Mouse (Mus musculus): Measurements from ENCODE around the gene Slc44a3. TPM values are rescaled to one million over a fixed set of nuclear protein-coding genes. Genes with fewer than 3 reads are reported as not detected.

Gene Slc44a3
- polyA plus RNA-seq, 1 experiment from 2014 or later: 15.2 TPM

DNA sequence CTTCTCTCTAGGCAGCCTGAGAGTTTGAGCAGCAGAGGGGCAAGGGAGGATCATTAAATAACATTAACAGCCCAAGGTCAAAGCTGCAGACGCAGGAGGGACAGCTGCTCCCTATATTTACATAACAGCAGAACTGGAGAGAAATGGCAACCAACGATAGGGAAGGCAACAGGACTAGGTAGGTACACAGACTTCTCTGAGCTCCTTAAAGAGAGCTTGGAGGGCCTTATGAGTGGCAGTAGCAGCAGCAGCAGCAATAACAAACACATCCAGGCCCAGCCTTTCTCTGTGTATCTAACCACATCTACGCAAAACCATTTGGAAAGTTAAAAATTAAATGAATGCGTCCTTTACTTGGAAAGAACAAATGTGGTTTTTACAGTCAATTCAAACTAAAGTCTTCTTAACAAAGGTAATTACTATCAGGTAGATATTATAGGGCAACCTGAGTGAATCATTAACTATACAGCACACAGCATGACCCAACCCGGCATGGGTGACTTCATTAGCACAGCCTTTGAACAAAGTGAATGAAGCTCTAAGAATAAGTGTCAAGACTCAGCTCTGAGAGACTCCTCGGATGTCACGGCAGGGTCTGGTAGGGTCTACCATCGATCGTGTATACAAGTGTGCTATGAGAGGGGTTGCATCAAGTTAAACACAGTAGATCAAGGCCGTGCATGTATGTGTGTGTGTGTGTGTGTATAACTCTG, 1.5 kb downstream of the Slc44a3 start:
- H3K27ac ChIP-seq (replicated peaks): peak overlapping the region; percentile 58

DNA sequence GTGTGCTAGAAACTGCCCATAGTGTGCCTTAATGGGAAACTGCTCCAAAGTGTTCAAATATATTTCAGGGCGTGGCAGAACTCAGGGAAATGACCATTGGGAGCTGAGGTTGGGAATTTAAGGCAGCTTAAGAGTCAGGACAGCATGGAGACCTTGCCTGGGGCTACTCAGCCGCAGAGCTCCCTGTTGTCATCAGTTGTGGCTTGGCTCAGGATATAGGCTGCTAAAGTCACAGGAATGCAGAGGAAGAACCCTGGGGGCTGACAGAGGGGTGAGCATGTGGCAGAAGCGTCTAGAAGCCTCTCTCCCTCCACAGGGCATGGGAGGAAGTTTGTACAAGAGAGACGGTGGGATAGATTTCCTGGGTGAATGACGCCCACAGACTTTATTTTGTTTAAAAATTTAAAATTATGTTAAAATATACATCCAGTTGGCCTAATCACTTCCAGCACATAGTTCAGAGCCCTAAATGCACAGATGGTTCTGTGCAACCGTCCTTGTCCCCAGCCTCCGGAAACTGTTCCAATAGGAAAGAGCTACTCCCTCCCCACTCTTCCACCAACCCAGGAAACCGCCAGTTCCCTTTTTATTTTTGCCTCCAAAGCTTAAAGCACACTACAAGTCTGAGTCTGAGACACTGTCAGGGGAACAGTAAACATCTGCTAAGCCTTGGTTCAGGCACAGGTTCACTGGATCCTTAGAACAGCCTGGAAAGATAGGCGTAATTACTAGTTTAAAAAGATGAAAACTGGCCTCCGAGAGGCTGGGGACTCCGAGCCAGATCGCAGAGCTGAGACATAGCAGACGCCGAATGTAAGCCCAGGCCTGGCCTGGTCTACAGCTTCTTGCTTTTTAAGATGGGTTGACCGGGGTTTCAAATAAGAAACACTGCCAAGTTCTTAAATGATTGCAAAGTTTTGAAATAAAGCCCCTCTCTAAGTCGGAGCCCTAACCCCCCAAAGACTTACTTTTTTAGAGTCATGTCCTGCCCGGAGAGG, 5.8 kb downstream of the Slc44a3 start:
- ATAC-seq (ENCODE audit: insufficient read depth): no peak

More for the DNA sequence above, 1.5 kb downstream of the Slc44a3 start:
- ATAC-seq (ENCODE audit: insufficient read depth): peak; percentile 46; the same call in 1 of the 2 replicates
- H3K4me1 ChIP-seq (replicated peaks): peaks cover 2% of the 10 kb centered on the region; the same call in 1 of the 2 replicates
- H3K4me3 ChIP-seq (replicated peaks): peak overlapping the region; percentile 46; the same call in 1 of the 2 replicates
- no peaks in the 10 kb centered on the region for H3K36me3 ChIP-seq (replicated peaks)
- H3K4me2 ChIP-seq: peak overlapping the region; percentile 45
- no peaks in the 10 kb centered on the region for H3K9me3 ChIP-seq (replicated peaks)
- H3K9ac ChIP-seq: no peak overlapping the region
- H3K27me3 ChIP-seq: peaks cover 20% of the 10 kb centered on the region
- WGBS (ENCODE audit: insufficient replicate concordance): 61% methylated on average over 10 of the region's 10 CpGs

DNA sequence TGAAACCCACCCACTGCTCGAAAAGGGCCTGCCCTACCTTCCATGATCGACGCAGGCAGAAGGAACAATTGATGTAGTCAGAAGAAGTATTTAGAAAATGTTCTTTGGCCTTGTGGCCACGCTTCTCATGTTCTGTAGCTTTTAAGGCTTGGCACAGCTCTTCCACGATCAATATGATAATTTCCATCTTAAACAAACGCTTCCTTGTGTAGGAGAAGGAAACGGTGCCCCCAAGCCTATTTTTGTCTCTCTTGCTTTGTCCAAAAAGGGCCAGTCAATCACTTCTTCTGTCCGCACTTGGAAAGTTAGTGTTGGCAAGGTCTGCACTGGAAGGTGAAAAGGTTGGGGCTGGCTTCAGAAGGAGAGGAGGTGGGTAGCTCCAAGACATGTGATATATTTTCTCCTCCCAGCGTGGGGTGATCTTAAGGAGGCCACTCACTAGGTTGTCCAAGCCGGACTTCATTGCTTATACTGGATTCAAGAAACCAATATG, 10.5 kb downstream of the Slc44a3 start:
- Histone ChIP-seq H3K4me1 (replicated peaks) (no peaks in the 10 kb centered on the region), H3K9ac (no peak overlapping the region), H3K27ac (replicated peaks) (no peak overlapping the region), H3K36me3 (replicated peaks) (no peaks in the 10 kb centered on the region), H3K27me3 (no peaks in the 10 kb centered on the region), H3K9me3 (replicated peaks) (no peaks in the 10 kb centered on the region), H3K4me3 (replicated peaks) (no peak overlapping the region), H3K4me2 (no peak overlapping the region)
- WGBS (ENCODE audit: insufficient replicate concordance): 61% methylated on average over 10 of the region's 10 CpGs
- no peak for ATAC-seq (ENCODE audit: insufficient read depth)

More for the DNA sequence above, 5.8 kb downstream of the Slc44a3 start:
- no peak overlapping the region for H3K4me3 ChIP-seq (replicated peaks)
- WGBS (ENCODE audit: insufficient replicate concordance): 55% methylated on average over 17 of the region's 17 CpGs
- H3K27ac ChIP-seq (replicated peaks): no peak overlapping the region
- H3K36me3 ChIP-seq (replicated peaks): no peaks in the 10 kb centered on the region
- H3K4me2 ChIP-seq: no peak overlapping the region
- no peaks in the 10 kb centered on the region for H3K4me1 ChIP-seq (replicated peaks)
- H3K27me3 ChIP-seq: 0 out of 2 replicates have a peak, but pooled peaks cover 4% of the 10 kb centered on the region
- H3K9ac ChIP-seq: no peak overlapping the region
- H3K9me3 ChIP-seq (replicated peaks): no peaks in the 10 kb centered on the region

DNA sequence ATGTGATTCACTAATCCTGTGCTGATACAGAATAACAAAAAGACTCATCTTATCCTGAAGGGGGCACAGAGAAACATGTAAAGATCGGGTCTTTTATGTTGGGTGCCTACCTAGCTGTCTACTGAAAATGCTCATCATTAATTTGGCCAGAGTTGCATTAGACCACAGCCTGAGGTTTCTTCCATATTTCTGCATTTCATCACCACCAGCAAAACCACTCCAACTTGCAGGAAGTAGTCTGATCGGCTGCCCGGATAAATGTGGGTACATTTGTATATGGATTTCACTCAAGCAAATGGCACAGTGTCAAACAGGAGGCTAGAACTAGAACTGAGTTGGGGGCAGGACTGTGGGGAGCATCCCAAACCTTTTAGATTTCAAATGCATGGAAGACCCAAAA, 11.1 kb downstream of the Slc44a3 start:
- Histone ChIP-seq H3K9me3 (replicated peaks) (no peaks in the 10 kb centered on the region), H3K4me2 (no peak overlapping the region), H3K9ac (no peak overlapping the region), H3K36me3 (replicated peaks) (no peaks in the 10 kb centered on the region), H3K4me1 (replicated peaks) (no peaks in the 10 kb centered on the region), H3K4me3 (replicated peaks) (no peak overlapping the region), H3K27me3 (no peaks in the 10 kb centered on the region), H3K27ac (replicated peaks) (no peak overlapping the region)
- 31% methylated on average over 3 of the region's 3 CpGs for WGBS (ENCODE audit: insufficient replicate concordance)
- ATAC-seq (ENCODE audit: insufficient read depth): no peak

DNA sequence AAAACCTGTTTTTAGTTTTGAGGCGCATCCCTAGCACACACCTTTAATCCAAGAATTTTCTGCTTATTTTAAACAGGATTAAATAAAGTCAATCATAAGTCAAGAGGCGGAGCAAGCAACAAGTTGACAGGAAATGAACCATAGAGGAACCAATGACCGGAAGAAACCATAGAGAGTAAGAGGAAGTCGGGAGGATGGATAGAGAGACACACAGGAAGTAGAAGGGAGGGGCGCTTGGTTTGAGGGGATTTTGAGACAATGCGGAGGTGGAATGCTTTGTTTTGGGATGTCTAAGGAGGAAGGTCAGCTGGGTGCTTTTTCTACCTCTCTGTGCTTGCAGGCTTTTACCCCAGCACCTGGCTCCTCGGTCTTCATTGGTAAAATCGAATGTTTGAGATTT, 15.2 kb downstream of the Slc44a3 start:
- Histone ChIP-seq H3K27me3 (no peaks in the 10 kb centered on the region), H3K27ac (replicated peaks) (no peak overlapping the region), H3K4me1 (replicated peaks) (no peaks in the 10 kb centered on the region), H3K9me3 (replicated peaks) (no peaks in the 10 kb centered on the region), H3K9ac (no peak overlapping the region), H3K4me2 (no peak overlapping the region), H3K4me3 (replicated peaks) (no peak overlapping the region), H3K36me3 (replicated peaks) (no peaks in the 10 kb centered on the region)
- ATAC-seq (ENCODE audit: insufficient read depth): no peak
- 74% methylated on average over 8 of the region's 8 CpGs for WGBS (ENCODE audit: insufficient replicate concordance)

GRCm38 (mm10) chr3:121509141-121509540, 23.1 kb downstream of the Slc44a3 start:
- Histone ChIP-seq H3K4me3 (replicated peaks) (no peak overlapping the region), H3K9me3 (replicated peaks) (no peaks in the 10 kb centered on the region), H3K27me3 (no peaks in the 10 kb centered on the region), H3K4me2 (no peak overlapping the region), H3K4me1 (replicated peaks) (0 out of 2 replicates have a peak, but pooled peaks cover 5% of the 10 kb centered on the region), H3K36me3 (replicated peaks) (no peaks in the 10 kb centered on the region), H3K9ac (no peak overlapping the region), H3K27ac (replicated peaks) (no peak overlapping the region)
- 17% methylated on average over 5 of the region's 5 CpGs for WGBS (ENCODE audit: insufficient replicate concordance)
- no peak for ATAC-seq (ENCODE audit: insufficient read depth)

- no peak for ATAC-seq (ENCODE audit: insufficient read depth)
- WGBS (ENCODE audit: insufficient replicate concordance): 73% methylated on average over 14 of the region's 14 CpGs
- no peak overlapping the region for H3K27ac ChIP-seq (replicated peaks)
- H3K9me3 ChIP-seq (replicated peaks): no peaks in the 10 kb centered on the region
- no peak overlapping the region for H3K9ac ChIP-seq
- no peak overlapping the region for H3K4me3 ChIP-seq (replicated peaks)
- H3K36me3 ChIP-seq (replicated peaks): no peaks in the 10 kb centered on the region
- H3K4me2 ChIP-seq: no peak overlapping the region
- no peaks in the 10 kb centered on the region for H3K27me3 ChIP-seq
- H3K4me1 ChIP-seq (replicated peaks): 0 out of 2 replicates have a peak, but pooled peaks cover 5% of the 10 kb centered on the region
Observed at GRCm38 (mm10) chr3:121507678-121508077, 24.5 kb downstream of the Slc44a3 start.

GRCm38 (mm10) chr3:121506756-121507155, 25.4 kb downstream of the Slc44a3 start:
- H3K36me3 ChIP-seq (replicated peaks): no peaks in the 10 kb centered on the region
- H3K4me2 ChIP-seq: no peak overlapping the region
- no peak for ATAC-seq (ENCODE audit: insufficient read depth)
- no peak overlapping the region for H3K27ac ChIP-seq (replicated peaks)
- H3K9ac ChIP-seq: no peak overlapping the region
- 67% methylated on average over 7 of the region's 7 CpGs for WGBS (ENCODE audit: insufficient replicate concordance)
- H3K4me1 ChIP-seq (replicated peaks): 0 out of 2 replicates have a peak, but pooled peaks cover 5% of the 10 kb centered on the region
- no peaks in the 10 kb centered on the region for H3K9me3 ChIP-seq (replicated peaks)
- H3K4me3 ChIP-seq (replicated peaks): no peak overlapping the region
- H3K27me3 ChIP-seq: no peaks in the 10 kb centered on the region

DNA sequence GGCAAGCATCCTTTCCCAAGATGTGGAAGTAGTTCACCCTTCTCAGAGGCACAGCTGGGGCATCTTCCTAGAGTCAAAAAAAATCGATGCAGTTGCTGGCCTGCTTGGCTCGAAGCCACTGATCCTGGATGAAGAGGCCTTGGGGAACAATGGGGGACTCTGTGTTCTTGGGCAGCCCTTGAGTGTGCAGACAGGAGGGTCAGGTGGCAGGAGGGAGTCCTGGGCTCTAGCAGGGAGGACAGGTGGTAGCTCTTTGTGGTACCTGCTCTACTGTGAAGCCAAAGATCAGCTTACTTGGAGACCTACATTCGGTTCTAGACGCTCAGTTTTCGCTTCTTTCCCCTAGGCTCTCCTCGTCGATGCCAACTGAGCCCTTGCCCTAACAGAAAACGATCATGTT, 26.0 kb downstream of the Slc44a3 start:
- H3K4me2 ChIP-seq: no peak overlapping the region
- H3K9me3 ChIP-seq (replicated peaks): no peaks in the 10 kb centered on the region
- no peaks in the 10 kb centered on the region for H3K36me3 ChIP-seq (replicated peaks)
- 0 out of 2 replicates have a peak, but pooled peaks cover 5% of the 10 kb centered on the region for H3K4me1 ChIP-seq (replicated peaks)
- H3K4me3 ChIP-seq (replicated peaks): no peak overlapping the region
- 75% methylated on average over 8 of the region's 8 CpGs for WGBS (ENCODE audit: insufficient replicate concordance)
- ATAC-seq (ENCODE audit: insufficient read depth): no peak
- no peaks in the 10 kb centered on the region for H3K27me3 ChIP-seq
- no peak overlapping the region for H3K27ac ChIP-seq (replicated peaks)
- no peak overlapping the region for H3K9ac ChIP-seq

GRCm38 (mm10) chr3:121504927-121505487, 27.2 kb downstream of the Slc44a3 start:
- Histone ChIP-seq H3K27ac (replicated peaks) (no peak overlapping the region), H3K4me1 (replicated peaks) (0 out of 2 replicates have a peak, but pooled peaks cover 13% of the 10 kb centered on the region), H3K36me3 (replicated peaks) (no peaks in the 10 kb centered on the region), H3K27me3 (no peaks in the 10 kb centered on the region), H3K9ac (no peak overlapping the region), H3K4me3 (replicated peaks) (no peak overlapping the region), H3K4me2 (no peak overlapping the region), H3K9me3 (replicated peaks) (no peaks in the 10 kb centered on the region)
- WGBS (ENCODE audit: insufficient replicate concordance): 62% methylated on average over 8 of the region's 8 CpGs
- no peak for ATAC-seq (ENCODE audit: insufficient read depth)

Measured in liver, embryonic 15.5 days (tissue).